Mouse (Mus musculus): ENCODE measurements around the gene Snap47.
"Not testable (repeated sequence)": the region's sequence is repeated elsewhere in the genome, so short reads cannot be mapped to it uniquely, and the experiment has no call there.

Gene Snap47

GRCm38 (mm10) chr11:59421436-59421835 is 29.6 kb downstream of the Snap47 start:
- no peak for DNase-seq

- no peak for DNase-seq
Measured at GRCm38 (mm10) chr11:59418708-59419107, 32.3 kb downstream of the Snap47 start.

GRCm38 (mm10) chr11:59412999-59413863 is 37.8 kb downstream of the Snap47 start:
- DNase-seq = no peak

GRCm38 (mm10) chr11:59412058-59412457 is 38.9 kb downstream of the Snap47 start:
- no peak for DNase-seq

GRCm38 (mm10) chr11:59410851-59411250 is 40.1 kb downstream of the Snap47 start:
- DNase-seq = no peak

- DNase-seq = no peak
Measured at GRCm38 (mm10) chr11:59405761-59406160, 45.2 kb downstream of the Snap47 start.

- no peak for DNase-seq
Measured at GRCm38 (mm10) chr11:59400876-59401275, 50.1 kb downstream of the Snap47 start.

- DNase-seq = no peak
Measured at GRCm38 (mm10) chr11:59399830-59400229, 51.2 kb downstream of the Snap47 start.

- DNase-seq = no peak
Measured at GRCm38 (mm10) chr11:59397536-59398371, 53.2 kb downstream of the Snap47 start.

GRCm38 (mm10) chr11:59394451-59394850 is 56.5 kb downstream of the Snap47 start:
- DNase-seq = no peak

GRCm38 (mm10) chr11:59393591-59393990 is 57.4 kb downstream of the Snap47 start:
- no peak for DNase-seq

GRCm38 (mm10) chr11:59392300-59392699 is 58.7 kb downstream of the Snap47 start:
- DNase-seq = no peak

GRCm38 (mm10) chr11:59390470-59390869 is 60.5 kb downstream of the Snap47 start:
- no peak for DNase-seq

- peak; percentile 76 for DNase-seq
Measured at GRCm38 (mm10) chr11:59389617-59390016, 61.4 kb downstream of the Snap47 start.

- no peak for DNase-seq
Measured at GRCm38 (mm10) chr11:59388806-59389205, 62.2 kb downstream of the Snap47 start.

GRCm38 (mm10) chr11:59387471-59387870 is 63.5 kb downstream of the Snap47 start:
- no peak for DNase-seq

GRCm38 (mm10) chr11:59385123-59385522 is 65.9 kb downstream of the Snap47 start:
- DNase-seq = no peak

- no peak for DNase-seq
Measured at GRCm38 (mm10) chr11:59384441-59384959, 66.5 kb downstream of the Snap47 start.

- no peak for DNase-seq
Measured at GRCm38 (mm10) chr11:59379547-59379946, 71.4 kb downstream of the Snap47 start.

- DNase-seq = peak; percentile 91
Measured at GRCm38 (mm10) chr11:59377999-59378398, 73.0 kb downstream of the Snap47 start.

- no peak for DNase-seq
Measured at GRCm38 (mm10) chr11:59375475-59375874, 75.5 kb downstream of the Snap47 start, which contains the start of gene Prss38. TSS of gene Prss38 (minus strand) at chr11:59375657.

GRCm38 (mm10) chr11:59369848-59370247 is 81.1 kb downstream of the Snap47 start:
- no peak for DNase-seq

GRCm38 (mm10) chr11:59367955-59368354 is 83.0 kb downstream of the Snap47 start:
- not testable (repeated sequence) for DNase-seq
